Mouse (Mus musculus) ES-E14 (cell line): Measurements from ENCODE around the gene Pdzd2. TPM values are rescaled to one million over a fixed set of nuclear protein-coding genes. Genes with fewer than 3 reads are reported as not detected.

ENCODE experiments used
- DNase-seq: peaks from one replicate; pipeline ENCODE4 v3.0.0-alpha.2; 2013; ENCODE audit warnings: low read depth, low spot score
- H3K27ac ChIP-seq: 2 replicates; pipeline ENCODE4 v1.5.1; 2012; ENCODE audit warnings: low read depth, mild to moderate bottlenecking, low read length, moderate library complexity, mixed read lengths; ENCODE audit not compliant: poor library complexity, insufficient read depth, severe bottlenecking
- H3K36me3 ChIP-seq: 2 replicates; pipeline ENCODE4 v1.6.1; 2012; ENCODE audit warnings: mild to moderate bottlenecking, low read length, moderate library complexity, mixed read lengths; ENCODE audit not compliant: control insufficient read depth, poor library complexity, insufficient read depth, severe bottlenecking
- H3K4me1 ChIP-seq, 2 experiments: fragments of 150-350 bp in 1 of 2; sonication (generic) in 1 of 2; 2 replicates each; pipeline ENCODE4 v1.6.1; 2012; ENCODE audit warnings: low read length in 2 of 2, mild to moderate bottlenecking in 1 of 2, mixed read lengths in 1 of 2; ENCODE audit not compliant: control insufficient read depth in 2 of 2, insufficient read depth in 2 of 2, poor library complexity in 1 of 2
- H3K4me3 ChIP-seq, 2 experiments: fragments of 150-350 bp in 1 of 2; sonication (generic) in 1 of 2; 2 replicates each; pipeline ENCODE4 v1.5.1; 2012; ENCODE audit warnings: low read length in 2 of 2, low read depth in 1 of 2, mild to moderate bottlenecking in 1 of 2, mixed read lengths in 1 of 2; ENCODE audit not compliant: insufficient read depth in 1 of 2, poor library complexity in 1 of 2, severe bottlenecking in 1 of 2
- H3K9ac ChIP-seq: 2 replicates; pipeline ENCODE4 v1.6.1; 2012; ENCODE audit warnings: low read depth, mild to moderate bottlenecking, low read length, mixed read lengths; ENCODE audit not compliant: poor library complexity, insufficient read depth, severe bottlenecking
- H3K9me3 ChIP-seq: fragments of 150-350 bp; sonication (generic); 2 replicates; pipeline ENCODE4 v1.6.1; 2012; ENCODE audit warnings: low read depth, mild to moderate bottlenecking, low read length; ENCODE audit not compliant: control insufficient read depth, insufficient read depth
- CHD2 ChIP-seq: IDR thresholded peaks from 2 replicates; pipeline ENCODE4 v1.6.1; 2014; ENCODE audit warnings: mild to moderate bottlenecking, low read depth, low read length, inconsistent platforms
- HCFC1 ChIP-seq: IDR thresholded peaks from 2 replicates; pipeline ENCODE4 v1.6.1; 2012; ENCODE audit warnings: low read length, inconsistent platforms, borderline replicate concordance; ENCODE audit not compliant: insufficient read depth
- MAFK ChIP-seq: IDR thresholded peaks from 2 replicates; pipeline ENCODE4 v1.6.1; 2014; ENCODE audit warnings: mild to moderate bottlenecking, low read depth, low read length, inconsistent platforms; ENCODE audit not compliant: insufficient read depth
- ZC3H11A ChIP-seq: IDR thresholded peaks from 2 replicates; pipeline ENCODE4 v1.6.1; 2012; ENCODE audit warnings: low read depth, mild to moderate bottlenecking, inconsistent platforms, low read length, borderline replicate concordance
- ZNF384 ChIP-seq: IDR thresholded peaks from 2 replicates; pipeline ENCODE4 v1.6.1; 2012; ENCODE audit warnings: low read depth, low read length, inconsistent platforms
- in situ Hi-C, 2 experiments: fragments of 600-800 bp; cut with MboI; formaldehyde crosslinking; loops; one replicate each; pipeline ENCODE4 v1.15.1; 2025; ENCODE audit warnings: low sequenced_read_pairs in 2 of 2, inconsistent platforms in 1 of 2; ENCODE audit not compliant: unreplicated experiment in 2 of 2
- total RNA-seq: library from RNA; depleted of rRNA; stranded (reverse); fragments of 300-350 nt; gene quantifications from 2 replicates; pipeline ENCODE4 v1.2.3, GENCODE M21; 2012

Gene Pdzd2
- total RNA-seq, 1 experiment, result 6.3 TPM

DNA sequence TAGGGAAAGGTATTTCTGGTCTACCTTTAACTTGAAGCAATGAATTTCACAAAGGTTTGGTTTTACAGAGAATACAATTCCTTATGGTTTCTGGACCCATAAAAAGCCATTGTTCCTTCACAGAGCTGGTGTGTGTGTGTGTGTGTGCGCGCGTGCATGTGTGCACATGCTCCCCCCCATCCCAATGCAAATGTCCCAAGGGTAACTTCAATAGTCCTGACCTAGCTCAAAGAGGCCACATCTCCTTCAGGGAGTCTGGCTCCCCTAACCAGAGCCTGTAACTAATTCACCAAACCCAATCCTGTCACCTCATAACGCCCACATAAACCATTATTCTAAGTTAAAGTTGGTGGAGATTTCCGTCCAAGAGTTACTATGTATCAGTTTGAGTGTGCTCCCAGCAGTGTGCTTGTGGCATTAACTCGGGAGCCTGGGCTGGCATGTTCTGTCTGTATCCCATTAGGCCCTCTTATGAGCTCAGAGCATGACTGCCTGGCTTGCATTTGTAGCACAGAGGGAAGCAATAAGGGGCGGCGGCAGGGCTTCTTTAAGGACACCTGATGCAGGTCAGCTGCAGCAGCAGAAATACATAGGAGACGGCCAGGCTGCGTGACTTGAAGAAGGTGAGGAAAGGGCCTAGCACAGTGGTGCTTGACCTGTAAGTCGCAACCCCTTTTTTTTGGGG is 200.0 kb downstream of the Pdzd2 start:
- DNase-seq, result no peak
- Histone ChIP-seq H3K4me3 (no peak overlapping the region), H3K9me3 (no peaks in the 10 kb centered on the region), H3K27ac (no peak overlapping the region), H3K36me3 (no peaks in the 10 kb centered on the region), H3K9ac (no peak overlapping the region), H3K4me1 (peaks cover 0 to 5% of the 10 kb centered on the region in 2 experiments; a peak in 2 of 4 replicates)
- in situ Hi-C loops, result no loop called here
- TF ChIP-seq MAFK, result no peak
- no peak for TF ChIP-seq ZNF384
- no peak for TF ChIP-seq HCFC1
- no peak for TF ChIP-seq ZC3H11A
- TF ChIP-seq CHD2, result no peak

- TF ChIP-seq ZNF384 (no peak), CHD2 (no peak), ZC3H11A (no peak), HCFC1 (no peak), MAFK (no peak)
Observed at GRCm38 (mm10) chr15:12533254-12533653, 206.5 kb downstream of the Pdzd2 start.

GRCm38 (mm10) chr15:12532568-12532967 is 207.2 kb downstream of the Pdzd2 start:
- Histone ChIP-seq H3K27ac (no peak overlapping the region; the same call in 1 of the 2 replicates), H3K36me3 (no peaks in the 10 kb centered on the region), H3K9ac (no peak overlapping the region), H3K9me3 (no peaks in the 10 kb centered on the region), H3K4me3 (no peak overlapping the region), H3K4me1 (peaks cover 0 to 4% of the 10 kb centered on the region in 2 experiments; a peak in 3 of 4 replicates)
- no peak for DNase-seq
- in situ Hi-C loops, result no loop called here
- TF ChIP-seq MAFK, result no peak
- TF ChIP-seq CHD2, result no peak
- TF ChIP-seq HCFC1, result no peak
- TF ChIP-seq ZC3H11A, result no peak
- no peak for TF ChIP-seq ZNF384

More at GRCm38 (mm10) chr15:12533254-12533653, 206.5 kb downstream of the Pdzd2 start:
- H3K4me1 ChIP-seq, result peaks cover 0 to 4% of the 10 kb centered on the region in 2 experiments; a peak in 3 of 4 replicates
- H3K4me3 ChIP-seq, result no peak overlapping the region
- H3K9ac ChIP-seq, result no peak overlapping the region
- H3K9me3 ChIP-seq, result no peaks in the 10 kb centered on the region
- in situ Hi-C loops, result no loop called here
- no peak overlapping the region; the same call in 1 of the 2 replicates for H3K27ac ChIP-seq
- no peaks in the 10 kb centered on the region for H3K36me3 ChIP-seq
- DNase-seq, result peak; percentile 33

DNA sequence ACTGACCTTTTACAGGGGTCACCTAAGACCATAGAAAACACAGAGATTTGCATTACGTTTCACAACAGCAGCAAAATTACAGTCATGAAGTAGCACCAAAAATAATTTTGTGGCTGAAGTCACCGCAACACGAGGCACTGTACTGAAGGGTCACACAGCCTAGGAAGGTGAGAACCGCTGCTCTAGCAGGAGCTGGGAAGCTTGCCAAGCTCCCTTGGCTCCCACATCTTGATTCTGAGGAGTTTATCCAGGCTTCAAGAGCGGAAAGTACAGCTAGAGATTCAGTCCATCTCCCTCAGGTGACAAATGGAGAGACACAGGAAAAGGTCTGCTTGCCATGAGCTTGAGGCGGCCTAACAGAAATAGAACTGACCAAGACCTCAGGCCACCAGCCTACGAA is 216.9 kb downstream of the Pdzd2 start:
- no peak overlapping the region for H3K27ac ChIP-seq
- TF ChIP-seq ZC3H11A (no peak), MAFK (no peak), ZNF384 (no peak), HCFC1 (no peak), CHD2 (no peak)
- no peak for DNase-seq
- no peaks in the 10 kb centered on the region for H3K9me3 ChIP-seq
- in situ Hi-C loops, result no loop called here
- no peak overlapping the region for H3K9ac ChIP-seq
- H3K36me3 ChIP-seq, result no peaks in the 10 kb centered on the region
- H3K4me1 ChIP-seq, result peaks cover 1 to 9% of the 10 kb centered on the region in 2 experiments; a peak in 2 of 4 replicates
- H3K4me3 ChIP-seq, result no peak overlapping the region
